Mouse (Mus musculus) MN1 (cell line): ENCODE data around the gene Ess2.

Experiments used
- DNase-seq: peaks from one replicate; pipeline ENCODE4 v3.0.0-alpha.2; 2016; ENCODE audit warnings: low spot score

The Ess2 gene

DNA sequence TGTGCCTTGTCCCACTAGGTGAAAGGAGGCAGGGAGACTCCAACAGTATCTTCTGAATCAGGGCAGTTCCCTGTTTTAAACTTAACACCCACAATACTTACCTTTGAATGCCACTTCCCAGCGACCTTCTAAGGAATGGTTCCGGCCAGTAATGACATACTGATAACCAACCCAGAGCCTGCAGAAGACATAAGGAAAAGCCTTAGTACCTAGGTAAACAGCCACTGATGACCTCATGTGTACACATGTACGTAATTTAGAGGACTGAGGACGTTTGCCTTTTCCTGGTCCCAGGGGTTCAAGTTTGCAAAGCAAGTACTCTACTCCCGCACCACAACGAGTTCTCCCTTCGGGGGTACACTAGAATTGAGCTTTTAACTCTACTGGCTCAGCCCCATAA is 54.0 kb downstream of the Ess2 start:
- no peak for DNase-seq

DNA sequence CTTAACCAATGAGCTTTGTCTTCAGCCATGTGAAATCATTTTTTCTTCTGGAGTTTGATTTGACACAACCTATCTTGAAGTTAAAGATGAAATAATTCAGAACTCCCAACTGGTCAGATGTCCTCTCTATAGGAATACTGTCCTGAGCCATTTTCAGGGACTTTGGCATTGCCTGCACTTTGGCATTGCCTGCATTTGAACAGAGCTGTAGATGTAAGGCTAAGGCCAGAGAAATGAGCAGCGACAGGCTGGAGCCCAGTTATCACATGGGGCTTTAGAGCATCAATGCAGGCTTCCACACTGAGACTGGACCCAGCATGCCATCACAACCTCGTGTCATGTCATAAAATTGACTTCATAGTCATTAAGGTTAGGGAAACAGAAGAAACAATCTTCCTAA is 57.9 kb downstream of the Ess2 start:
- DNase-seq, result no peak

DNA sequence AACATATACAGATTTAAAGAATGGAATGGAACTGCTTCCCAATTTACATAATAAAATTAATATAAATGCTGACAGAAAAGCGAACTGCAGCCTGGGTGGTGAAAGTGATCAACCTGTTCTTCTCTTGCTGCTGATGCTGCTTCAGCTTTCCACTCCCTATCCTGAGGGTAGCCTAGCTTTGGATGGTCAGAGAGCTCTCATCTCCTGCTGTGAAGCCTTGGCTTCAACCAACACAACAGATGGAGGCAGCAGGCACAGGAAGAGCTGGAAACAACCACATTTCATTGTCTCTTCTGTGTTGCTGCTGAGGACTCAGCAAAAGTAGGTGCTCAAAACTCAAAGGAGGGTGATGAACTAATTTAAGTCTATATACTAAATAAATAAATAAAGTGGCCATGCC is 59.3 kb downstream of the Ess2 start:
- no peak for DNase-seq

DNA sequence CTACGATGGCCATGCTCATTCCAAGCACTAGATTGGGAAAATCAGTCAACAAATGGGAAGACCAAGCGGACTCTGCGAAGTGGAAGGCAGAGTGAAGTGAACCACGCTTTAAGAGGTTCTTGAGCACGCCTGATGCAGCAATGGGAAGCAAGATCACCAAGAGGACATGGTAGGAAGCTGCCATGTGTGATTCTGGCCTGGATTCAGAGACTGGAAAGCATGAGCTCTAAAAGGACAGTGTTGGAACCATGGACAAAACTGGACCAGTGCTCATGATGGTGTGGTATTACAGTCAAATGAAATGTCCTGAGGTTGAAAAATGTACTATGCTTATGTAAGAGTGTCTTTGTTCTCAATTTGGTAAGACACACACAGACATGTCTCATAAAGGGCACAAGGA is 59.8 kb downstream of the Ess2 start:
- DNase-seq, result no peak
